Mouse (Mus musculus) spleen, adult 10 weeks (tissue): ENCODE data around the gene Gm3264. TPM values are rescaled to one million over a fixed set of nuclear protein-coding genes. Genes with fewer than 3 reads are reported as not detected.

Experiments
- polyA plus RNA-seq: library from polyadenylated mRNA; stranded (reverse); fragments of 350-450 nt; fragmentation: Illumina TruSeq; extraction: RNeasy Lipid Tissue Mini Kit (QIAGEN cat#74804); gene quantifications from one replicate; pipeline ENCODE4 v1.2.3, GENCODE M21; 2015; ENCODE audit warnings: low replicate concordance; ENCODE audit not compliant: insufficient read depth

Gene Gm3264
- not detected for polyA plus RNA-seq

DNA sequence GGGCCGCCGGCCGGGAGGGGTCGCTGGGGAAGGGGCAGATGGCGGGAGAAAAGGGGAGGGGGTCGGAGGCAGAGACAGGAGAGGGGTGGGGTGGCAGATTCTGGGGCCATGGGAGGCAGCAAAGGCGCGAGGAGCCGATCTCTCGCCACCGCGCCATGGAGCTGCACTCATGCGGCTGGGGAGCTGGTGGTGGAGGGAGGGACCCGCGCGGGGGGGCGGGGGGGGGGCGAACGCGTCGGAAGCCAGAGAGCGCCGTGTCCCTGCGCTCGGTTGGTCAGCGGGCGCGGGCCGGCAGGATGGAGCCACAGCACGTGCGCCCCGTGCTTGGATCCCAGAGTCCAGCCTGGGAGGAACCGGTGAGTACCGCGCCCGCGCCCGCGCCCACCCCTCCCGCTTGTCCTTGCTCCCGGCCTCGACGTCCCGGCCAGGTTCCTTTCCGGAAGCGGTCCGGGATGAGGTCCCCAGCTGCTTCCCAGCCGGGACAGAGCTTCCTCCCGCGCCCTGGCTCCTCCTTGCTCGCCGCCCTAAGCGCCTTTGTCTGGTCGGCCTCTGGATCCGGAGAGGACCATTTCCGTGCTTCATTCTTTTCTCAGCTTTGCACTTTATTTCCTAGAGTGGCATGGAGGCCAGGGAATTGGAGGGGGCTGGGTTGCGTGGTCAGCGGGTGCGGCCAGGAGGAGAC is at the start of gene Gm3264:
Gene Gm3264, plus strand, starts transcription at position 278 of the 682 bp plus-strand sequence.

DNA sequence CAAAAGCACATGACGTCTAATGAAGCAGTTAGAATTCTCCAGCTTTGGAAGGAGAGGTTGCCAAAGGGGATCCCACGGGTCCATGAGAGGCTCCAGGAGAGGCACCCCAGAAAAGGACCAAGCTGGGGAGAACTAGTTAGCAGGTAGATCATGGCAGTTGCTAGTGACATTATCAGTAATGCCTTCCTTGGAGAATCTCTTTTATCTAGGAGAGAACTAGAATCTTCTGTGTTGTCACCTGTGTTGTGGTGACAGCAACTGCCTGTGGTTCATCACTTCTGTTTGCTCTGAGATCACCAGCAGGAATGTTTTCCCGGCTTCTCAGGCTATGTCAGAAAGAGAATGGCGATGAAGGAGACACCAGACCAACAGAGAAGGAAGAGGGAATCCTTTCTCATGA is 17.6 kb upstream of the Gm3264 start, which contains the start of gene Gm3269:
Gene Gm3269, plus strand, starts transcription at position 301 of the 400 bp plus-strand sequence.

DNA sequence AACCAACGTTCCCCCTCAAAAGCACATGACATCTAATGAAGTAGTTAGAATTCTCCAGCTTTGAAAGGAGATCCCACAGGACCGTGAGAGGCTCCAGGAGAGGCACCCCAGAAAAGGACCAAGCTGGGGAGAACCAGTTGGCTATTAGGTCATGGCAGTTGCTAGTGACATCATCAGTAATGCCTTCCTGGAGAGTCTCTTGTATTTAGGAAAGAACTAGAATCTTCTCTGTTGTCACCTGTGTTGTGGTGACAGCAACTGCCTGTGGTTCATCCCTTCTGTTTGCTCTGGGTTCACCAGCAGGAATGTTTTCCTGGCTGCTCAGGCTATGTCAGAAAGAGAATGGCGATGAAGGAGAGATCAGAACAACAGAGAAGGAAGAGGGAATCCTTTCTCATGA is 36.7 kb downstream of the Gm3264 start, which contains the start of gene Gm3278:
Gene Gm3278, plus strand, starts transcription at position 301 of the 400 bp plus-strand sequence.

Other genes starting within 250 kb of the Gm3264 start
- not detected for gene Gm8159, start 223.2 kb upstream of the Gm3264 start, polyA plus RNA-seq
- gene Gm3239, start 191.4 kb upstream of the Gm3264 start, polyA plus RNA-seq = not detected
- gene Gm7876, start 146.3 kb upstream of the Gm3264 start, polyA plus RNA-seq = not detected
- not detected for gene Gm3252, start 128.8 kb upstream of the Gm3264 start, polyA plus RNA-seq
- not detected for gene Gm9602, start 79.2 kb upstream of the Gm3264 start, polyA plus RNA-seq
- gene Gm3269, start 17.5 kb upstream of the Gm3264 start, polyA plus RNA-seq = not detected
- not detected for gene Gm3278, start 36.8 kb downstream of the Gm3264 start, polyA plus RNA-seq
- gene Gm8297, start 128.4 kb downstream of the Gm3264 start, polyA plus RNA-seq = not detected
- not detected for gene Gm3298, start 160.3 kb downstream of the Gm3264 start, polyA plus RNA-seq
- not detected for gene 4930555G01Rik, start 195.1 kb downstream of the Gm3264 start, polyA plus RNA-seq
- 0.37 TPM for gene Gm8281, start 215.5 kb downstream of the Gm3264 start, polyA plus RNA-seq